Mouse (Mus musculus) hindbrain, embryonic 13.5 days (tissue): ENCODE measurements around the gene Gbf1. TPM values are rescaled to one million over a fixed set of nuclear protein-coding genes. Genes with fewer than 3 reads are reported as not detected.
"Not testable (repeated sequence)": the region's sequence is repeated elsewhere in the genome, so short reads cannot be mapped to it uniquely, and the experiment has no call there.

ENCODE experiments used
- ATAC-seq: fragments of 200-750 bp; cut with Nextera tagmentation; 2 replicates; pipeline ENCODE4 v1.8.0; 2017; ENCODE audit warnings: moderate TSS enrichment; ENCODE audit not compliant: low FRiP score
- H3K27ac ChIP-seq: fragments of 300-500 bp; sonication (generic); 2 replicates; pipeline ENCODE4 v1.5.1; 2015; ENCODE audit warnings: inconsistent platforms, mild to moderate bottlenecking, moderate library complexity
- H3K27me3 ChIP-seq: fragments of 300-500 bp; sonication (generic); 2 replicates; pipeline ENCODE4 v1.6.1; 2015; ENCODE audit warnings: mild to moderate bottlenecking, inconsistent platforms
- H3K36me3 ChIP-seq: fragments of 300-500 bp; sonication (generic); 2 replicates; pipeline ENCODE4 v1.6.1; 2015; ENCODE audit warnings: mild to moderate bottlenecking, inconsistent platforms
- H3K4me1 ChIP-seq: fragments of 300-500 bp; sonication (generic); replicated peaks from 2 replicates; pipeline ENCODE4 v1.6.1; 2015; ENCODE audit warnings: inconsistent platforms
- H3K4me2 ChIP-seq: fragments of 300-500 bp; sonication (generic); 2 replicates; pipeline ENCODE4 v1.6.1; 2015; ENCODE audit warnings: inconsistent platforms, mild to moderate bottlenecking, moderate library complexity
- H3K4me3 ChIP-seq: fragments of 300-500 bp; sonication (generic); 2 replicates; pipeline ENCODE4 v1.5.1; 2015; ENCODE audit warnings: mild to moderate bottlenecking, inconsistent platforms
- H3K9ac ChIP-seq: fragments of 300-500 bp; sonication (generic); 2 replicates; pipeline ENCODE4 v1.6.1; 2015; ENCODE audit warnings: mild to moderate bottlenecking, inconsistent platforms
- H3K9me3 ChIP-seq: fragments of 300-500 bp; sonication (generic); 2 replicates; pipeline ENCODE4 v1.6.1; 2016; ENCODE audit warnings: inconsistent platforms
- WGBS: fragments of 180-500 bp; shearing (Covaris S2); methylation state at CpG from one replicate; pipeline ENCODE4 v1.1.7; 2015; 5-methylcytosine and 5-hydroxymethylcytosine counted together
- polyA plus RNA-seq: library from polyadenylated mRNA; unstranded; fragments of >200 nt; fragmentation: Nextera tagmentation; extraction: Ambion mirVana; gene quantifications from 2 replicates; pipeline ENCODE4 v1.2.1, GENCODE M21; 2015

Gbf1 gene
- polyA plus RNA-seq, 1 experiment from 2014 or later: 71.6 TPM

DNA sequence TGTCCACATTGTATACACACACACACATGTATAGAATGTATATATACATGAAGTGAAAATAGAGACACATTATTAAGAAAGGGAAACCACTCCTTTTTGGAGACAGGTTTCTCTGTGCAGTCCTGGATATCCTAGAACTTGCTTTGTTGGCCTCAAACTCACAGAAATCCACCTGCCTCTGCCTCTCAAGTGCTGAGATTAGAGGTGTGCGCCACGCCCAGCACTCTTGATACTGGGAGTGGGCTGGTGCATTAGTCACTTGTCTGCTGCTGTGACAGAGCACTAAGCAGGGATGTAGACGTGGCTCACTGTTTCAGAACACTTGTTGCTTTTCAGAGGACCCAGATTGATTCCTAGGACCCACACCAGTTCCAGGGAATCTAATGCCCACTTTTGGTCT is 13.6 kb downstream of the Gbf1 start:
- no peak overlapping the region for H3K9ac ChIP-seq
- no peak overlapping the region for H3K4me2 ChIP-seq
- WGBS: 93% methylated on average over 3 of the region's 3 CpGs

DNA sequence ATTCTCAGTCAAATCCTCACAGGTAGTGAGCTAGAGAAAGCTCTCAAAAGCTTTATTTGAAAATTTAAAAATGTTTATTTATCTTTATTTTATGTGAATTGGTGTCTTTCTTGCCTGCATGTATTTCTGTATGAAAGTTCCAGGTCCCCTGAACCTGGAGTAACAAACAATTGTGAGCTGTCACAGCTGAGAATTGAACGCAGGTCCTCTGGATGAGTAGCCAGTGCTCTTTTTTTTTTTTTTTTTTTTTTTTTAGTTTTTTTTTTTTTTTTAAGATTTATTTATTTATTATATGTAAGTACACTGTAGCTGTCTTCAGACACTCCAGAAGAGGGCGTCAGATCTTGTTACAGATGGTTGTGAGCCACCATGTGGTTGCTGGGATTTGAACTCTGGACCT is 14.9 kb downstream of the Gbf1 start:
- not testable (repeated sequence) for ATAC-seq, H3K9ac ChIP-seq, H3K27me3 ChIP-seq, H3K4me1 ChIP-seq, H3K4me3 ChIP-seq, H3K27ac ChIP-seq, H3K9me3 ChIP-seq, H3K4me2 ChIP-seq
- WGBS: 84% methylated on average over 2 of the region's 2 CpGs
- H3K36me3 ChIP-seq: peaks cover 52% of the 10 kb centered on the region

More for the DNA sequence above, 13.6 kb downstream of the Gbf1 start:
- Histone ChIP-seq H3K36me3 (peaks cover 42% of the 10 kb centered on the region), H3K9me3 (no peaks in the 10 kb centered on the region), H3K4me3 (no peak overlapping the region), H3K27me3 (no peaks in the 10 kb centered on the region), H3K27ac (no peak overlapping the region), H3K4me1 (no peaks in the 10 kb centered on the region)
- no peak for ATAC-seq

DNA sequence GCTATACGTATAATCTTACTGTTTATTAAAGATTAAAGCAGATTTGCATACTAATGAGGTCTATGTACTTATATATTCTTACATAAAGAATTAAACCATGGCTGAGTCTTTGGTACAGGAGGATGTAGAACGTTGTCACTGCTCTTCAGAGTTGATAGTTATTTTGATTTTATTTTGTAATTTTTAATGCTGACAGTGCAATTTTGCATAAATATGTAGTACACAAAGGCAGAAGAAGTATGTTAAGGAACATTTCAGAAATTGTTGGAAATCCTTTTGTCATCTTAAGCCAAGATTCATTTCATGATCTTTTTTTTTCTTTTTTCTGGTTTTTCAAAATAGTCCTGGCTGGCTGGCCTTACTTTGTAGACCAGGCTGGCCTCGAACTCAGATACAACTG is 17.1 kb downstream of the Gbf1 start:
- no peak overlapping the region for H3K4me2 ChIP-seq
- H3K9ac ChIP-seq: no peak overlapping the region
- no peak overlapping the region for H3K27ac ChIP-seq
- H3K27me3 ChIP-seq: no peaks in the 10 kb centered on the region
- WGBS: 87% methylated on average over 3 of the region's 3 CpGs
- no peak overlapping the region for H3K4me3 ChIP-seq
- no peak for ATAC-seq
- no peaks in the 10 kb centered on the region for H3K4me1 ChIP-seq
- H3K9me3 ChIP-seq: no peaks in the 10 kb centered on the region
- peaks cover 41% of the 10 kb centered on the region for H3K36me3 ChIP-seq

DNA sequence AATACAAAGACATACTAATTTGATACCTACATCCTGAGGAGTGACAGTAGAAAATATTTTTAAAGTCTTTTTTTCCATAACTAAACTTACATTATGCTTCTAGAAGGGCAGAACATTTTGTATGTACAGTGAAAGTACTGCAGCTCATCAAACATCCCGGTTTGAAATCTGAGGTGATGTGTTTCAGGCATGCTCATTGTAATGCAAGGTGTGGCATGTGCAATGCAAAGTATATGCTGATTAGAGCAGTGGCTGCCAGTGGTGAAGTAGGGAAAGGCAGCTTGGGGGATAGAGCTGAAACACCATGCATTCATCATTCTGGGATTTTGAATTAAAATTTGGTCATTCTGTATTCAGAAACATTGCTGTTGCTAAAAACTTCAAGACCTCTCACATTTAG is 17.6 kb downstream of the Gbf1 start:
- Histone ChIP-seq H3K9me3 (no peaks in the 10 kb centered on the region), H3K36me3 (peaks cover 36% of the 10 kb centered on the region), H3K4me3 (no peak overlapping the region), H3K27ac (no peak overlapping the region), H3K9ac (no peak overlapping the region), H3K27me3 (no peaks in the 10 kb centered on the region), H3K4me1 (no peaks in the 10 kb centered on the region), H3K4me2 (no peak overlapping the region)
- ATAC-seq: no peak
- WGBS: 69% methylated on average over 1 of the region's 1 CpGs

DNA sequence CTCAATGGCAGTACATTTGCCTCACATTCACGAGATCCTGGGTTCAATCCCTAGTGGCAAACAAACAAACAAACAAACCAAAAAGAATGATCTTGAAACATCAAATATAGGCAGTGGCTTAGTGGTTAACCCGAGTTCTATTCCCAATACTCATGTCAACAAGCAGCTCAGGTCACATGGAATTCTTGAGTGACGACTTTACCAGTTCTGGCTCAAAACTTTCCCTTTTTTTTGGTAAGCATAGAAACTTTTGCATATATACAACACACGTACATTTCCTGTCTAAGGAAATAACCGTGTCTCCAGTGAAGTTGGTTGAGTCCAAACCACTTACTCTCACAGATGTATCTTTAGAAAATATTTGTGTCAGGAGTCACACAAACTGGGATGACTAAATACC is 20.2 kb downstream of the Gbf1 start:
- no peak overlapping the region for H3K9ac ChIP-seq

DNA sequence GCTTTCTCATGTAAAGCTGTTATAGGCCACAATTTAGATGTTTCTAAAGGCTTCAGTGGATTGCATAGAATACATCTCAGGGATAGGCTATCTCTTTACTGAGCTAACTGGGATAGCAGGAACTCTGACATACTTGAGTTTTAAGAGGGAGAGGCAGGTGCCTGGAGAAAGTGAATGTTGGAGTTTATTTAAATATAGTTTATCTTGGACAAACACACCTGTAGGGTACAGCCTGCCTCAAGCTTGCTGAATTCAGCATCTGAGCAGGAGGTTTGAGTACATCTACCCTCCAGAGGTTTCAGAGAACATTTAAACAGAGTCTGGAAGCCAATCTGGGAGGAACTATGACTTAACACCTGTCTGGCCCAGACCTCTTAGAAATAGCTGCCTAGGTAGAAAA is 22.9 kb downstream of the Gbf1 start:
- no peak overlapping the region for H3K4me2 ChIP-seq
- H3K9me3 ChIP-seq: no peaks in the 10 kb centered on the region
- H3K4me3 ChIP-seq: no peak overlapping the region
- H3K4me1 ChIP-seq: peaks cover 8% of the 10 kb centered on the region; the same call in 1 of the 2 replicates
- no peak overlapping the region for H3K9ac ChIP-seq
- H3K27ac ChIP-seq: no peak overlapping the region
- no peak for ATAC-seq
- no peaks in the 10 kb centered on the region for H3K27me3 ChIP-seq
- peaks cover 18% of the 10 kb centered on the region for H3K36me3 ChIP-seq

More for the DNA sequence above, 20.2 kb downstream of the Gbf1 start:
- no peak overlapping the region for H3K4me3 ChIP-seq
- 85% methylated on average over 5 of the region's 5 CpGs for WGBS
- peaks cover 18% of the 10 kb centered on the region for H3K36me3 ChIP-seq
- no peak overlapping the region for H3K4me2 ChIP-seq
- ATAC-seq: no peak
- H3K4me1 ChIP-seq: peaks cover 7% of the 10 kb centered on the region; the same call in 1 of the 2 replicates
- no peaks in the 10 kb centered on the region for H3K9me3 ChIP-seq
- no peak overlapping the region for H3K27ac ChIP-seq
- H3K27me3 ChIP-seq: no peaks in the 10 kb centered on the region

DNA sequence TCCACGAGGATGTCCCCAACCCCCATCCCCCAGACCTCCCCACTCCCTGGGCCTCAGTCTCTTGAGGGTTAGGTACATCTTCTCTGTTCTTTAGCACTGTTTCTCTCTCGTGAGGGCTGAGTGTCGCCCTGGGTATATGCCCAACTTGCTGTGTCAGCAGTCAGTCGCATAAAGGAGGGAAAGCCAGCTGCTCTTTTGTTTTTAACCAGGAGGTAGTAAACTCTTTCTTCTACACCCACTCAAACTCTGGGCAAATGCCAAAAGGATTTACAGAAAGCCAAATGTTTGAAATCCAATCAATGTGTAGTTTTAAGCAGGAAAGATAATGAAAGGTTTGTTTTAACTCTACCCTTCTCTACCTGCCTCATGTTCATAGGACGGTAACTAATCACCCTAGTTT is 24.7 kb downstream of the Gbf1 start:
- no peak overlapping the region for H3K9ac ChIP-seq
- H3K27me3 ChIP-seq: no peaks in the 10 kb centered on the region
- WGBS: 36% methylated on average over 5 of the region's 5 CpGs
- no peak overlapping the region for H3K4me2 ChIP-seq
- H3K4me3 ChIP-seq: no peak overlapping the region
- H3K4me1 ChIP-seq: peaks cover 8% of the 10 kb centered on the region; the same call in 1 of the 2 replicates
- H3K9me3 ChIP-seq: no peaks in the 10 kb centered on the region
- no peak for ATAC-seq
- no peak overlapping the region for H3K27ac ChIP-seq
- H3K36me3 ChIP-seq: peaks cover 4% of the 10 kb centered on the region; the same call in 1 of the 2 replicates

DNA sequence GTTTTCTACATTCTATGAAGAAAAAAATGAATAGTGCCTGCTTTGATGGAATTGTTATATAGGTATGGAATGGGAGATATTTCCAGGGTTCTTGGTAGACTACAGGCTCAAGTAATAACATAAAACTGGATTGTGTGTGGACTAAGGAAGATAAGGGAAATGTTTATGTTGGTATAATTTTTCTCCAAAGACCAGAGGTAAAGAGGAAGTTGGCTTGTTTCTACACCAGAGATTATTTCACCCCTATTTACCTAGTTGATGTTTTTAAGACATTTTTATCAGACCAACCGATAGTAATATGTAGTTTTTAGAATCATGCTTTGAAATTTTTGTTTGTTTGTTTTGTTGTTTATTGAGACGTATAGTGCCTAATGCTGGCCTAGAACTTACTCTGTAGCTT is 28.0 kb downstream of the Gbf1 start:
- no peaks in the 10 kb centered on the region for H3K27me3 ChIP-seq
- no peak overlapping the region for H3K27ac ChIP-seq
- no peak overlapping the region for H3K4me3 ChIP-seq
- peaks cover 10% of the 10 kb centered on the region for H3K36me3 ChIP-seq
- no peak overlapping the region for H3K4me2 ChIP-seq
- H3K9ac ChIP-seq: no peak overlapping the region
- ATAC-seq: no peak
- peaks cover 8% of the 10 kb centered on the region; the same call in 1 of the 2 replicates for H3K4me1 ChIP-seq
- H3K9me3 ChIP-seq: no peaks in the 10 kb centered on the region
- 95% methylated on average over 2 of the region's 2 CpGs for WGBS

DNA sequence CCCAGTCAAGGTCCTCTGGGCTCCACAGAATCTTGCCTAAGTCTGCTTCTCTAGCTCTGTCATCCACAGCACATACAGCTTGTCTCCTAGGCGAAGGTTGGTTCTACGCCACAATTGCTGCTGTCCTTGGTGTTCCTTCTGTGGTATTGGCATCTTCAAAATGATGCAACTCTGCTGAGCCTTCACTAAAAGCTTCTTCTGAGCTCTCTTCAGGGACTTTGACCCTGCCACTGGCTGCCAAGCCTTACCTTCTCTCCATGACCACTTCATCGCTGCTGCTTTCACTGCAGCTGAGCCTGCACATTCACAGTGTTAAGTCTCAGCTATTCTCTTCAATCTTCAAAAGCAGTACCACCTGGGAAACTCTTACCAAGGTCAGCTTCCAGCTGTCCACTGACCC is 29.9 kb downstream of the Gbf1 start:
- Histone ChIP-seq H3K4me2 (no peak overlapping the region), H3K4me1 (0 out of 2 replicates have a peak, but pooled peaks cover 4% of the 10 kb centered on the region), H3K9me3 (no peaks in the 10 kb centered on the region), H3K36me3 (peaks cover 10% of the 10 kb centered on the region), H3K27ac (no peak overlapping the region), H3K27me3 (no peaks in the 10 kb centered on the region), H3K9ac (no peak overlapping the region), H3K4me3 (no peak overlapping the region)
- no peak for ATAC-seq
- WGBS: 95% methylated on average over 3 of the region's 3 CpGs

DNA sequence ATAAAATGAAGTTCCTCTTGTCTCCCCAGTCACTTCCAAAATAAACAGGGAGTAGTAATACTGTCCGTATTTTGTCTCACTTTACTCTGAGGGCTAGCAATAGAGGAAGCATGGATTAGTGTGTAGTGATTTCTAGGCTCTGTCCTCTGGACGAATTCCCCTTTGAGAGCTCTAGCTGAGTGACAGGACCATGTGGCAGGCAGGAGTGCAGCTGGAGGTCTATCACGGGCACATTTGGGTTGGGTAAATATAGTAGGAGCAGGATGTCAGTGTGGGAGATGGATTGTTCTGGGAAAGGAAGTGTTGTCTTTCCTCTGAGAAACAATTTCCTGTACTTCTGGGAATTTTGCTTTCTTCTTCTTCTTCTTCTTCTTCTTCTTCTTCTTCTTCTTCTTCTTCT is 34.3 kb downstream of the Gbf1 start:
- no peak overlapping the region for H3K4me3 ChIP-seq
- no peak overlapping the region for H3K4me2 ChIP-seq
- H3K4me1 ChIP-seq: no peaks in the 10 kb centered on the region; the same call in 1 of the 2 replicates
- WGBS: 60% methylated on average over 3 of the region's 3 CpGs
- H3K27ac ChIP-seq: no peak overlapping the region
- peaks cover 10% of the 10 kb centered on the region for H3K36me3 ChIP-seq
- H3K27me3 ChIP-seq: no peaks in the 10 kb centered on the region
- no peaks in the 10 kb centered on the region for H3K9me3 ChIP-seq
- no peak for ATAC-seq
- H3K9ac ChIP-seq: no peak overlapping the region

DNA sequence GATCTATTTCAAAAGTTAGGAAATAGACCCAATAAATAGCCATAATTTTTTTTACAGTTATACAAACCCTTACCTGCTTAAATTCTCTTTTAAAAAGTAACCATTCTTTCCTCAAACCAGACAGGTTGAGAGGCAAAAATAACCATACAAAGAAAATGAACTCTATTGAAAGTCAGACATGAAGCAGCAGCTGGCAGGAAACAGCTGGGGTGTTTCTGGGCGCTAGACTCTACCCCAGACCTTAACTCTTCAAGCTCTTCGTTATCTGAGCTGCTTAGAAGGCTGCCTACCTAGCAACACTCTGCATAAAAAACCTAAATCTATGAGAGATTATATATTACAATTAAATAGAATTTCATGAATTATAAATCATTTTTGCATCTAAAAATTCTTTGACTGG is 34.9 kb downstream of the Gbf1 start:
- Histone ChIP-seq H3K27ac (no peak overlapping the region), H3K4me1 (no peaks in the 10 kb centered on the region; the same call in 1 of the 2 replicates), H3K27me3 (no peaks in the 10 kb centered on the region), H3K36me3 (peaks cover 8% of the 10 kb centered on the region), H3K9me3 (no peaks in the 10 kb centered on the region), H3K9ac (no peak overlapping the region), H3K4me2 (no peak overlapping the region), H3K4me3 (no peak overlapping the region)
- no peak for ATAC-seq
- WGBS: 91% methylated on average over 2 of the region's 2 CpGs

DNA sequence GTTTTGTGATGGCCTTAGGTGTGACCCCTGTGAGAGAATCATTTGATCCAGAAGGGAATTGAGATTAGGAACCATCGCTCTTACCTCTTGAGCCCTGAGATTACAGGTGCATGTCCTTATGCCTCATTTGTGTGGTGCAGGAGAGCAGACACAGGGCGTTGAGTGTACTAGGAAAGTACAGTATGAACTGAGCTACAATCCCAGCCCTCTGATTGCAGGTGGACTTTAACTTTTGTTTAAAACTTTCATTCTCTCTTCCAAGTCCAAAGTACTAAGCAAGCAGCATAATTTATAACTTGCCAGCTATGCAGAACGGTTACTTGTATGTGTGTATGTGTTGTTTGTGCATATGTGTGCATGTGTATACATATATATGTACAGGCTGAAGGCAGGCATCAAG is 46.0 kb downstream of the Gbf1 start:
- WGBS: 93% methylated on average over 3 of the region's 3 CpGs
- Histone ChIP-seq H3K27ac (no peak overlapping the region), H3K4me3 (no peak overlapping the region), H3K4me2 (no peak overlapping the region), H3K27me3 (no peaks in the 10 kb centered on the region), H3K9ac (no peak overlapping the region), H3K4me1 (no peaks in the 10 kb centered on the region), H3K36me3 (no peaks in the 10 kb centered on the region), H3K9me3 (no peaks in the 10 kb centered on the region)
- ATAC-seq: no peak

DNA sequence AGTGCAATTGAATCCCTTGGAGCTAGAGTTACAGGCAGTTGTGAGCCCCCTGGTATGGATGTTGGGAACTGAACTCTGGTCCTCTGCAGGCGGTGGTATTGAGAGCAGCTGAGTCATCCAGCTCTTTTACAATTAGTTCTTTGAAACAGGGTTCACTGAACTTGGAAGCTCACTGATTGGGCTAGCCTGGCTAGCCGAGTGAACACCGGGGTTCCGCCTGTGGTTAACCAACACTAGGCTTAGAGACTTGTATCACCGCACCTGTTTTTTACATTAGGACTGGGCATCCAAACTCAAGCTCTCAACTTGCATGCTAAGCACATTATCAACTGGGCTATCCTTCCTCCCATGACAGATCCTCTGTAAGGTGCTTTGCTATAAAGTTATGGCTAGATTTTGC is 46.6 kb downstream of the Gbf1 start:
- no peak for ATAC-seq
- Histone ChIP-seq H3K27ac (no peak overlapping the region), H3K9me3 (no peaks in the 10 kb centered on the region), H3K4me3 (no peak overlapping the region), H3K27me3 (no peaks in the 10 kb centered on the region), H3K36me3 (no peaks in the 10 kb centered on the region), H3K4me2 (no peak overlapping the region), H3K9ac (no peak overlapping the region), H3K4me1 (no peaks in the 10 kb centered on the region)
- 83% methylated on average over 5 of the region's 5 CpGs for WGBS
